Mouse (Mus musculus) myocyte (in vitro differentiated cells): ENCODE data around the gene Nrip3.

Experiments used
- E2F4 ChIP-seq: IDR thresholded peaks from one replicate; pipeline ENCODE4 v1.6.1; 2011; ENCODE audit warnings: mild to moderate bottlenecking, control low read depth, moderate library complexity; ENCODE audit not compliant: insufficient read depth
- MAX ChIP-seq: IDR thresholded peaks from one replicate; pipeline ENCODE4 v1.6.1; 2011; ENCODE audit warnings: low read depth, mild to moderate bottlenecking, control low read depth
- MYOD1 ChIP-seq, 3 experiments: IDR thresholded peaks; one replicate each; pipeline ENCODE4 v1.6.1; 2011; ENCODE audit warnings: control low read depth in 2 of 3, low read depth in 2 of 3, mild to moderate bottlenecking in 2 of 3, moderate library complexity in 1 of 3; ENCODE audit not compliant: insufficient read length in 2 of 3, control insufficient read depth in 1 of 3
- MYOG ChIP-seq, 3 experiments: IDR thresholded peaks; one replicate each; pipeline ENCODE4 v1.6.1; 2011; ENCODE audit warnings: control low read depth in 2 of 3, low read depth in 2 of 3, mild to moderate bottlenecking in 2 of 3; ENCODE audit not compliant: insufficient read length in 2 of 3, control insufficient read depth in 1 of 3, insufficient read depth in 1 of 3
- POLR2A ChIP-seq: IDR thresholded peaks from one replicate; pipeline ENCODE4 v1.6.1; 2011; ENCODE audit warnings: low read depth, mild to moderate bottlenecking, control low read depth, moderate library complexity; ENCODE audit not compliant: insufficient read length
- TCF12 ChIP-seq: IDR thresholded peaks from one replicate; pipeline ENCODE4 v1.6.1; 2011; ENCODE audit warnings: mild to moderate bottlenecking, control low read depth; ENCODE audit not compliant: poor library complexity, insufficient read depth, severe bottlenecking
- TCF3 ChIP-seq: IDR thresholded peaks from one replicate; pipeline ENCODE4 v1.6.1; 2011; ENCODE audit warnings: low read depth, control low read depth; ENCODE audit not compliant: insufficient read length
- USF1 ChIP-seq: IDR thresholded peaks from one replicate; pipeline ENCODE4 v1.6.1; 2011; ENCODE audit warnings: low read depth, mild to moderate bottlenecking, control low read depth, moderate library complexity

DNA sequence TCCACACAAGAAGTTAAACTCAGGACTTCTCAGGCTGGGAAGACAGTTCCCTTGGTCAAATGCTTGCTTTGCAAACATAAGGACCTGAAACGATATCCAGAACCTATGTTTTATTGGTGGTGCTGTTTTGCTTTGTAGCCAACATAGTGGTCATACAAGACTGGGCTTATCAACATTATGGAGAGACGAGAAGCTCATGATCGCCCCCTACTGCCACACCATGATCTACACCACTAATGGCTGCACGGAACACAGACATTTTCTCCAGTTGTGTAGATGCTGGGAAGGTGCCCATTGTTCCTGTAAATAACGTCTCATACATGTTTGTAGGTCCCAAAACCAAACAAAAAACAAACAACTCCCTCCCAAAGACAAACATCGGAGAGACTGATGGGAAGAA, 23.0 kb upstream of the Nrip3 start:
- no peak for TF ChIP-seq MAX
- TF ChIP-seq POLR2A, result no peak
- no peak for TF ChIP-seq E2F4
- TF ChIP-seq TCF12, result no peak
- TF ChIP-seq MYOG (IDR thresholded peaks at IDR 0.05; ENCODE audit: control insufficient read depth in 1 of 3, insufficient read depth in 1 of 3, insufficient read length in 2 of 3, low read depth in 2 of 3), result no peak
- TF ChIP-seq USF1, result no peak
- TF ChIP-seq MYOD1 (IDR thresholded peaks at IDR 0.05; ENCODE audit: control insufficient read depth in 1 of 3, insufficient read length in 2 of 3, low read depth in 2 of 3), result no peak
- no peak for TF ChIP-seq TCF3
